ENCODE assay signal across 8 mouse cellular contexts in genomic region chrX:41911390-41912060, GRCm38 (mm10). TPM values are rescaled to one million over a fixed set of nuclear protein-coding genes. Genes with fewer than 3 reads are reported as not detected.
A peak's percentile ranks its signal among the peaks of the same experiment; 100 is the strongest.
DNase-seq lines count a peak whose midpoint lies in the region; ATAC-seq lines count a peak whose summit lies in the region.

No protein-coding gene starts in this region.

- H3K4me3 ChIP-seq in hindbrain, embryonic 12.5 days: peak overlapping the region; percentile 57

- H3K4me2 ChIP-seq in hindbrain, embryonic 12.5 days (replicated peaks): peak overlapping the region; percentile 60

- H3K9ac ChIP-seq in hindbrain, embryonic 12.5 days: peak overlapping the region; percentile 75

- peak overlapping the region; percentile 87 for H3K27ac ChIP-seq in hindbrain, embryonic 12.5 days

- peak; percentile 84 for DNase-seq in MN1 (ENCODE audit: low spot score)
- DNase-seq in cerebellum, adult 9-10 months: peak; percentile 86
- peak; percentile 83 to 89 for DNase-seq in frontal cortex, adult 2 months (ENCODE audit: extremely low spot score in 1 of 2, low spot score in 1 of 2)
- DNase-seq in layer of hippocampus, postnatal 14 days (ENCODE audit: low spot score in 2 of 2): peak; percentile 78 to 87
- peak; percentile 88 for DNase-seq in lung, postnatal 14 days
- DNase-seq in retina, adult 2 months (ENCODE audit: low read depth, low spot score): peak; percentile 65
- DNase-seq in thymus, postnatal 36 days: peak; percentile 84 to 89

- no peaks in the 10 kb centered on the region for H3K9me3 ChIP-seq in hindbrain, embryonic 12.5 days (replicated peaks)

- 24% methylated on average over 31 of the region's 59 CpGs for WGBS in hindbrain, embryonic 12.5 days

- ATAC-seq in hindbrain, embryonic 12.5 days (ENCODE audit: low FRiP score): peak; percentile 96

- H3K36me3 ChIP-seq in hindbrain, embryonic 12.5 days: no peaks in the 10 kb centered on the region

- H3K4me1 ChIP-seq in hindbrain, embryonic 12.5 days: 0 out of 2 replicates have a peak, but pooled peaks cover 2% of the 10 kb centered on the region

- H3K27me3 ChIP-seq in hindbrain, embryonic 12.5 days: no peaks in the 10 kb centered on the region

RNA-seq across cellular contexts. Expression of gene Thoc2, which starts 8.9 kb away (rescaled TPM):
- 39.7 and 43.1 TPM in 2 replicates for polyA plus RNA-seq in frontal cortex, adult 2 months (2012; rRNA removed)
- 107 and 117 TPM in 2 replicates for polyA plus RNA-seq in hindbrain, embryonic 12.5 days (2016; fragmentation: Nextera tagmentation; extraction: Ambion mirVana)
- total RNA-seq in layer of hippocampus, postnatal 14 days (2021): 10 to 100 TPM; 55.8 to 57.4 TPM

Comparison
In these comparisons a context has a peak if more than half of its experiments do, and no peak if none do; other contexts are left out.
1. Peak in every context shown above with its lines: DNase-seq, ATAC-seq, H3K4me3 ChIP-seq and H3K27ac ChIP-seq.